Mouse (Mus musculus) stomach, embryonic 14.5 days (tissue): Measurements from ENCODE around the gene Hist1h3g. TPM values are rescaled to one million over a fixed set of nuclear protein-coding genes. Genes with fewer than 3 reads are reported as not detected.
"Not testable (repeated sequence)": the region's sequence is repeated elsewhere in the genome, so short reads cannot be mapped to it uniquely, and the experiment has no call there.

Source experiments
- ATAC-seq: fragments of 200-750 bp; cut with Nextera tagmentation; 2 replicates; pipeline ENCODE4 v1.8.0; 2017; ENCODE audit warnings: low read depth, moderate TSS enrichment; ENCODE audit not compliant: insufficient number of reproducible peaks, insufficient read depth, low FRiP score
- H3K27ac ChIP-seq: fragments of 300-500 bp; sonication (generic); 2 replicates; pipeline ENCODE4 v1.5.1; 2014; ENCODE audit warnings: mild to moderate bottlenecking, low read length, moderate library complexity, mixed read lengths
- H3K27me3 ChIP-seq: fragments of 300-500 bp; sonication (generic); 2 replicates; pipeline ENCODE4 v1.6.1; 2014; ENCODE audit warnings: low read length, control low read depth, mixed read lengths; ENCODE audit not compliant: control insufficient read depth, insufficient read depth
- H3K36me3 ChIP-seq: fragments of 300-500 bp; sonication (generic); 2 replicates; pipeline ENCODE4 v1.6.1; 2014; ENCODE audit warnings: mild to moderate bottlenecking, control low read depth, low read length, moderate library complexity, mixed read lengths; ENCODE audit not compliant: control insufficient read depth, insufficient read depth
- H3K4me1 ChIP-seq: fragments of 300-500 bp; sonication (generic); 2 replicates; pipeline ENCODE4 v1.6.1; 2014; ENCODE audit warnings: low read length, control low read depth, mixed read lengths; ENCODE audit not compliant: control insufficient read depth, insufficient read depth
- H3K4me2 ChIP-seq: fragments of 300-500 bp; sonication (generic); replicated peaks from 2 replicates; pipeline ENCODE4 v1.6.1; 2014; ENCODE audit warnings: low read depth, low read length, control low read depth
- H3K4me3 ChIP-seq: fragments of 300-500 bp; sonication (generic); 2 replicates; pipeline ENCODE4 v1.5.1; 2014; ENCODE audit warnings: low read depth, low read length, control low read depth
- H3K9ac ChIP-seq: fragments of 300-500 bp; sonication (generic); replicated peaks from 2 replicates; pipeline ENCODE4 v1.6.1; 2014; ENCODE audit warnings: low read depth, mild to moderate bottlenecking, control low read depth, low read length, moderate library complexity, mixed read lengths
- H3K9me3 ChIP-seq: fragments of 300-500 bp; sonication (generic); 2 replicates; pipeline ENCODE4 v1.6.1; 2016; ENCODE audit warnings: low read depth, low read length, control low read depth; ENCODE audit not compliant: control insufficient read depth
- WGBS: fragments of 180-500 bp; shearing (Covaris S2); extraction: QIAGEN DNeasy Blood & Tissue Kit; methylation state at CpG from one replicate; pipeline ENCODE4 v1.1.7; 2014; 5-methylcytosine and 5-hydroxymethylcytosine counted together
- polyA plus RNA-seq: library from polyadenylated mRNA; unstranded; fragments of >200 nt; fragmentation: Nextera tagmentation; extraction: Ambion mirVana; gene quantifications from 2 replicates; pipeline ENCODE4 v1.2.1, GENCODE M21; 2014

Gene Hist1h3g
- polyA plus RNA-seq = 5.5 and 7.8 TPM in 2 replicates

- Histone ChIP-seq H3K4me2 (peak within 1 kb of the TSS; percentile 34), H3K4me3 (peak within 1 kb of the TSS; percentile 42), H3K27ac (peak within 1 kb of the TSS; percentile 94), H3K9ac (peak within 1 kb of the TSS; percentile 67)
- H3K9me3 ChIP-seq, H3K36me3 ChIP-seq, H3K27me3 ChIP-seq, H3K4me1 ChIP-seq: not testable (repeated sequence)
- WGBS = under 1% methylated on average over 36 of the region's 62 CpGs
- peak; percentile 90 for ATAC-seq
These were observed at the start of gene Hist1h3g for GRCm38 (mm10) chr13:23535137-23536075. Gene Hist1h3g (plus strand): TSS chr13:23535422.

GRCm38 (mm10) chr13:23488400-23489322 is 46.6 kb upstream of the Hist1h3g start, which contains the start of gene Btn2a2:
Gene Btn2a2 (minus strand): TSS chr13:23488857.
- Histone ChIP-seq H3K36me3 (no peaks in the 10 kb centered on the region), H3K9ac (no peak within 1 kb of the TSS), H3K9me3 (no peaks in the 10 kb centered on the region), H3K4me1 (peaks cover 3% of the 10 kb centered on the region; the same call in 1 of the 2 replicates), H3K4me3 (peak within 1 kb of the TSS; percentile 33), H3K27me3 (no peaks in the 10 kb centered on the region), H3K4me2 (peak within 1 kb of the TSS; percentile 72), H3K27ac (no peak within 1 kb of the TSS)
- 3% methylated on average over 13 of the region's 14 CpGs for WGBS
- ATAC-seq = peak; percentile 94

- no peak for ATAC-seq
- Histone ChIP-seq H3K9ac (no peak overlapping the region), H3K27ac (no peak overlapping the region), H3K36me3 (no peaks in the 10 kb centered on the region), H3K4me2 (no peak overlapping the region), H3K4me3 (no peak overlapping the region), H3K27me3 (no peaks in the 10 kb centered on the region), H3K4me1 (peaks cover 3% of the 10 kb centered on the region; the same call in 1 of the 2 replicates), H3K9me3 (no peaks in the 10 kb centered on the region)
- WGBS = 41% methylated on average over 1 of the region's 1 CpGs
These were observed 44.4 kb upstream of the Hist1h3g start for GRCm38 (mm10) chr13:23490863-23491262.

GRCm38 (mm10) chr13:23491263-23491662 is 44.0 kb upstream of the Hist1h3g start:
- H3K9me3 ChIP-seq = no peaks in the 10 kb centered on the region
- peaks cover 3% of the 10 kb centered on the region; the same call in 1 of the 2 replicates for H3K4me1 ChIP-seq
- no peak for ATAC-seq
- H3K27ac ChIP-seq = no peak overlapping the region
- no peak overlapping the region for H3K9ac ChIP-seq
- H3K36me3 ChIP-seq = no peaks in the 10 kb centered on the region
- 14% methylated on average over 1 of the region's 1 CpGs for WGBS
- no peaks in the 10 kb centered on the region for H3K27me3 ChIP-seq
- no peak overlapping the region for H3K4me2 ChIP-seq
- H3K4me3 ChIP-seq = no peak overlapping the region

- Histone ChIP-seq H3K4me3 (peak overlapping the region; percentile 20; the same call in 1 of the 2 replicates), H3K27ac (no peak overlapping the region), H3K4me2 (peak overlapping the region; percentile 28), H3K9me3 (no peaks in the 10 kb centered on the region), H3K9ac (no peak overlapping the region), H3K4me1 (peaks cover 3% of the 10 kb centered on the region; the same call in 1 of the 2 replicates), H3K27me3 (no peaks in the 10 kb centered on the region), H3K36me3 (no peaks in the 10 kb centered on the region)
- 15% methylated on average over 14 of the region's 14 CpGs for WGBS
- no peak for ATAC-seq
These were observed 43.2 kb upstream of the Hist1h3g start for GRCm38 (mm10) chr13:23491990-23492389.

GRCm38 (mm10) chr13:23495526-23495925 is 39.7 kb upstream of the Hist1h3g start:
- ATAC-seq = no peak
- Histone ChIP-seq H3K9me3 (no peaks in the 10 kb centered on the region), H3K4me3 (no peak overlapping the region), H3K36me3 (no peaks in the 10 kb centered on the region), H3K27ac (no peak overlapping the region), H3K9ac (no peak overlapping the region), H3K4me2 (no peak overlapping the region), H3K27me3 (no peaks in the 10 kb centered on the region), H3K4me1 (peaks cover 15% of the 10 kb centered on the region; the same call in 1 of the 2 replicates)
- 83% methylated on average over 6 of the region's 6 CpGs for WGBS

GRCm38 (mm10) chr13:23497656-23498321 is 37.4 kb upstream of the Hist1h3g start:
- Histone ChIP-seq H3K9ac (no peak overlapping the region), H3K9me3 (no peaks in the 10 kb centered on the region), H3K27ac (no peak overlapping the region), H3K27me3 (no peaks in the 10 kb centered on the region), H3K4me1 (peaks cover 15% of the 10 kb centered on the region; the same call in 1 of the 2 replicates), H3K4me3 (peak overlapping the region; percentile 28), H3K4me2 (peak overlapping the region; percentile 50), H3K36me3 (no peaks in the 10 kb centered on the region)
- whole genome bisulfite sequencing = 7% methylated on average over 19 of the region's 19 CpGs
- no peak for ATAC-seq
